Mouse (Mus musculus) CH12.LX (cell line): ENCODE data around the gene Hyal3.

ENCODE experiments used
- CTCF ChIP-seq, 2 experiments: IDR thresholded peaks in 1 of 2; conservative IDR thresholded peaks in 1 of 2; 2 replicates each; pipeline ENCODE4 v1.5.1; 2011 to 2012; ENCODE audit warnings: low read depth in 2 of 2, low read length in 2 of 2, improper control_type of control experiment in 1 of 2, inconsistent platforms in 1 of 2, mild to moderate bottlenecking in 1 of 2, moderate library complexity in 1 of 2
- E2F4 ChIP-seq: IDR thresholded peaks from 2 replicates; pipeline ENCODE4 v1.6.1; 2011; ENCODE audit warnings: low read depth, low read length, improper control_type of control experiment; ENCODE audit not compliant: insufficient replicate concordance
- HCFC1 ChIP-seq: IDR thresholded peaks from 2 replicates; pipeline ENCODE4 v1.6.1; 2012; ENCODE audit warnings: low read depth, mild to moderate bottlenecking, inconsistent platforms, low read length, improper control_type of control experiment
- MAX ChIP-seq: IDR thresholded peaks from 2 replicates; pipeline ENCODE4 v1.6.1; 2011; ENCODE audit warnings: low read length, improper control_type of control experiment
- MAZ ChIP-seq: IDR thresholded peaks from 2 replicates; pipeline ENCODE4 v1.6.1; 2012; ENCODE audit warnings: low read depth, mild to moderate bottlenecking, inconsistent platforms, low read length, improper control_type of control experiment, moderate library complexity
- MEF2A ChIP-seq: IDR thresholded peaks from 2 replicates; pipeline ENCODE4 v1.6.1; 2014; ENCODE audit warnings: low read depth, mild to moderate bottlenecking, inconsistent platforms, low read length, improper control_type of control experiment, borderline replicate concordance
- MXI1 ChIP-seq: IDR thresholded peaks from 2 replicates; pipeline ENCODE4 v1.6.1; 2011; ENCODE audit warnings: mild to moderate bottlenecking, low read depth, low read length, improper control_type of control experiment
- MYC ChIP-seq: IDR thresholded peaks from 2 replicates; pipeline ENCODE4 v1.6.1; 2011; ENCODE audit warnings: low read depth, mild to moderate bottlenecking, improper control_type of control experiment, low read length
- POLR2A ChIP-seq: IDR thresholded peaks from 2 replicates; pipeline ENCODE4 v1.6.1; 2011; ENCODE audit warnings: low read depth, mild to moderate bottlenecking, improper control_type of control experiment, low read length
- SIN3A ChIP-seq: IDR thresholded peaks from 2 replicates; pipeline ENCODE4 v1.6.1; 2012; ENCODE audit warnings: low read length, improper control_type of control experiment, inconsistent platforms
- ZC3H11A ChIP-seq: IDR thresholded peaks from 2 replicates; pipeline ENCODE4 v1.6.1; 2012; ENCODE audit warnings: low read depth, mild to moderate bottlenecking, inconsistent platforms, low read length, improper control_type of control experiment

GRCm38 (mm10) chr9:107631311-107631826 is 50.8 kb downstream of the Hyal3 start:
- no peak for TF ChIP-seq ZC3H11A
- no peak for TF ChIP-seq HCFC1
- TF ChIP-seq MYC: no peak
- no peak for TF ChIP-seq POLR2A
- no peak for TF ChIP-seq MAX
- TF ChIP-seq CTCF (conservative IDR thresholded peaks at IDR 0.05 in 1 of 2, IDR thresholded peaks at IDR 0.05 in 1 of 2; ENCODE audit: low read depth in 2 of 2, low read length in 2 of 2): no peak
- no peak for TF ChIP-seq MXI1
- no peak for TF ChIP-seq E2F4
- no peak for TF ChIP-seq MEF2A
- TF ChIP-seq SIN3A: no peak
- TF ChIP-seq MAZ: no peak
